Mouse (Mus musculus): ENCODE measurements around the gene Serinc3. TPM values are rescaled to one million over a fixed set of nuclear protein-coding genes. Genes with fewer than 3 reads are reported as not detected.

Gene Serinc3
- polyA plus RNA-seq, 1 experiment = 368 TPM

- TF ChIP-seq POLR2A (IDR thresholded peaks at IDR 0.05; ENCODE audit: borderline replicate concordance, extremely low read depth, low read depth, low read length) = 0 out of 2 replicates have a peak, but pooled peaks have one; percentile 5
- TF ChIP-seq CTCF (IDR thresholded peaks at IDR 0.05; ENCODE audit: insufficient read depth, low read length) = no peak
- no peaks in the 10 kb centered on the region for H3K4me1 ChIP-seq (ENCODE audit: control insufficient read depth, insufficient read depth, low read length)
- no peak overlapping the region for H3K4me3 ChIP-seq (replicated peaks; ENCODE audit: extremely low read depth, low read depth, low read length)
- 80% methylated on average over 4 of the region's 4 CpGs for WGBS
- no peak for DNase-seq
Measured at GRCm38 (mm10) chr2:163615906-163616651, 28.9 kb downstream of the Serinc3 start.

- no peak for DNase-seq
- TF ChIP-seq POLR2A (IDR thresholded peaks at IDR 0.05; ENCODE audit: borderline replicate concordance, extremely low read depth, low read depth, low read length) = no peak
- no peak for TF ChIP-seq CTCF (IDR thresholded peaks at IDR 0.05; ENCODE audit: insufficient read depth, low read length)
- Histone ChIP-seq H3K4me3 (replicated peaks; ENCODE audit: extremely low read depth, low read depth, low read length) (no peak overlapping the region), H3K4me1 (ENCODE audit: control insufficient read depth, insufficient read depth, low read length) (no peaks in the 10 kb centered on the region)
- 77% methylated on average over 9 of the region's 9 CpGs for WGBS
Measured at GRCm38 (mm10) chr2:163615401-163615800, 29.5 kb downstream of the Serinc3 start.

GRCm38 (mm10) chr2:163613990-163614389, 30.9 kb downstream of the Serinc3 start:
- Histone ChIP-seq H3K4me1 (ENCODE audit: control insufficient read depth, insufficient read depth, low read length) (no peaks in the 10 kb centered on the region), H3K4me3 (replicated peaks; ENCODE audit: extremely low read depth, low read depth, low read length) (no peak overlapping the region)
- DNase-seq = no peak
- WGBS = 86% methylated on average over 4 of the region's 4 CpGs
- no peak for TF ChIP-seq POLR2A (IDR thresholded peaks at IDR 0.05; ENCODE audit: borderline replicate concordance, extremely low read depth, low read depth, low read length)

- DNase-seq = no peak
- Histone ChIP-seq H3K4me3 (replicated peaks; ENCODE audit: extremely low read depth, low read depth, low read length) (no peak overlapping the region), H3K4me1 (ENCODE audit: control insufficient read depth, insufficient read depth, low read length) (no peaks in the 10 kb centered on the region)
- 94% methylated on average over 5 of the region's 5 CpGs for WGBS
- TF ChIP-seq CTCF (IDR thresholded peaks at IDR 0.05; ENCODE audit: insufficient read depth, low read length) (no peak), POLR2A (IDR thresholded peaks at IDR 0.05; ENCODE audit: borderline replicate concordance, extremely low read depth, low read depth, low read length) (no peak)
Measured at GRCm38 (mm10) chr2:163613206-163613605, 31.7 kb downstream of the Serinc3 start.

GRCm38 (mm10) chr2:163611176-163611575, 33.8 kb downstream of the Serinc3 start:
- Histone ChIP-seq H3K4me1 (ENCODE audit: control insufficient read depth, insufficient read depth, low read length) (no peaks in the 10 kb centered on the region), H3K4me3 (replicated peaks; ENCODE audit: extremely low read depth, low read depth, low read length) (no peak overlapping the region)
- no peak for DNase-seq
- WGBS = 72% methylated on average over 9 of the region's 9 CpGs
- no peak for TF ChIP-seq POLR2A (IDR thresholded peaks at IDR 0.05; ENCODE audit: borderline replicate concordance, extremely low read depth, low read depth, low read length)
- TF ChIP-seq CTCF (IDR thresholded peaks at IDR 0.05; ENCODE audit: insufficient read depth, low read length) = no peak

- Histone ChIP-seq H3K4me1 (ENCODE audit: control insufficient read depth, insufficient read depth, low read length) (no peaks in the 10 kb centered on the region), H3K4me3 (replicated peaks; ENCODE audit: extremely low read depth, low read depth, low read length) (no peak overlapping the region)
- TF ChIP-seq POLR2A (IDR thresholded peaks at IDR 0.05; ENCODE audit: borderline replicate concordance, extremely low read depth, low read depth, low read length) (no peak), CTCF (IDR thresholded peaks at IDR 0.05; ENCODE audit: insufficient read depth, low read length) (no peak)
- WGBS = 85% methylated on average over 12 of the region's 12 CpGs
- DNase-seq = no peak
Measured at GRCm38 (mm10) chr2:163609281-163609975, 35.5 kb downstream of the Serinc3 start.

- Histone ChIP-seq H3K4me3 (replicated peaks; ENCODE audit: extremely low read depth, low read depth, low read length) (no peak overlapping the region), H3K4me1 (ENCODE audit: control insufficient read depth, insufficient read depth, low read length) (no peaks in the 10 kb centered on the region)
- TF ChIP-seq CTCF (IDR thresholded peaks at IDR 0.05; ENCODE audit: insufficient read depth, low read length) (no peak), POLR2A (IDR thresholded peaks at IDR 0.05; ENCODE audit: borderline replicate concordance, extremely low read depth, low read depth, low read length) (no peak)
- 78% methylated on average over 7 of the region's 7 CpGs for WGBS
- DNase-seq = no peak
Measured at GRCm38 (mm10) chr2:163608008-163608407, 36.9 kb downstream of the Serinc3 start.

- no peaks in the 10 kb centered on the region; the same call in 1 of the 2 replicates for H3K4me1 ChIP-seq (ENCODE audit: control insufficient read depth, insufficient read depth, low read length)
- 87% methylated on average over 7 of the region's 7 CpGs for WGBS
- DNase-seq = no peak
- no peak overlapping the region for H3K4me3 ChIP-seq (replicated peaks; ENCODE audit: extremely low read depth, low read depth, low read length)
- TF ChIP-seq POLR2A (IDR thresholded peaks at IDR 0.05; ENCODE audit: borderline replicate concordance, extremely low read depth, low read depth, low read length) = no peak
- no peak for TF ChIP-seq CTCF (IDR thresholded peaks at IDR 0.05; ENCODE audit: insufficient read depth, low read length)
Measured at GRCm38 (mm10) chr2:163606161-163606560, 38.8 kb downstream of the Serinc3 start.

GRCm38 (mm10) chr2:163602101-163602971, 42.6 kb downstream of the Serinc3 start, which contains the start of gene Ttpal:
TSS of gene Ttpal (plus strand) at chr2:163602314.
- under 1% methylated on average over 57 of the region's 57 CpGs for WGBS
- TF ChIP-seq POLR2A (IDR thresholded peaks at IDR 0.05; ENCODE audit: borderline replicate concordance, extremely low read depth, low read depth, low read length) = peak; percentile 38
- peak; percentile 60 for TF ChIP-seq CTCF (IDR thresholded peaks at IDR 0.05; ENCODE audit: insufficient read depth, low read length)
- Histone ChIP-seq H3K4me3 (replicated peaks; ENCODE audit: extremely low read depth, low read depth, low read length) (peak within 1 kb of the TSS; percentile 79), H3K4me1 (ENCODE audit: control insufficient read depth, insufficient read depth, low read length) (peaks cover under 1% of the 10 kb centered on the region)
- peak; percentile 82 for DNase-seq
